Mouse (Mus musculus): ENCODE results near the gene Tac2.
"Not testable (repeated sequence)": the region's sequence is repeated elsewhere in the genome, so short reads cannot be mapped to it uniquely, and the experiment has no call there.

Gene Tac2

GRCm38 (mm10) chr10:127754566-127755166, 30.4 kb downstream of the Tac2 start:
- DNase-seq (ENCODE audit: inconsistent age in 2 of 2, low spot score in 1 of 2): peak; percentile 88 to 92

DNA sequence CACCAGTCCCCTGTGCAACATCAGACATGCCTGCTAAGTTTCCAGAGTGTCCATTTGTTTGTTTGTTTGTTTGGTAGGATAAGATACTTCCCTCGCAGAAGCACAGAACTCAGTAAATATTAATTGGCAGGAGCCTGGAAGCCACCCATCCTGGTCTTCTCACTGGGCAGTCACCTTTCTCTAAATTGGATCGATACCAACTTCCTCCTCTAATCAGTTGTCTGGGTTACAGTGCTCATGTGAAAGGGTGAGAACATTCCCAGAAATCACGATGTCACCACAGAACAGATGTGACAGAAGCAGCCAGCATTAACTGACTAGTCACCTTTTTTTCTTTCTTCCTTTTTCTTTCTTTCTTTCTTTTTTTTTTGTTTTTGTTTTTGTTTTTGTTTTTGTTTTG, 31.0 kb downstream of the Tac2 start:
- DNase-seq (ENCODE audit: inconsistent age in 2 of 2, low spot score in 1 of 2): no peak

- DNase-seq (ENCODE audit: inconsistent age in 2 of 2, low spot score in 1 of 2): peak; percentile 24 to 64
These were observed 31.6 kb downstream of the Tac2 start for GRCm38 (mm10) chr10:127755770-127756468.

- peak; percentile 69 to 89 for DNase-seq (ENCODE audit: inconsistent age in 2 of 2, low spot score in 1 of 2)
These were observed 35.2 kb downstream of the Tac2 start, which contains the start of the genes Rdh1 and Rdh16f1 for GRCm38 (mm10) chr10:127759181-127760110. Rdh1 (plus strand) TSS chr10:127759721. Rdh16f1 (plus strand) TSS chr10:127759787.

GRCm38 (mm10) chr10:127762926-127763325, 38.6 kb downstream of the Tac2 start:
- DNase-seq (ENCODE audit: inconsistent age in 2 of 2, low spot score in 1 of 2): not testable (repeated sequence)

GRCm38 (mm10) chr10:127763914-127764680, 39.8 kb downstream of the Tac2 start:
- peak in 1 of 2 experiments; percentile 40 for DNase-seq (ENCODE audit: inconsistent age in 2 of 2, low spot score in 1 of 2)

GRCm38 (mm10) chr10:127766564-127766963, 42.3 kb downstream of the Tac2 start:
- DNase-seq (ENCODE audit: inconsistent age in 2 of 2, low spot score in 1 of 2): no peak

- peak in 1 of 2 experiments; percentile 16 for DNase-seq (ENCODE audit: inconsistent age in 2 of 2, low spot score in 1 of 2)
These were observed 51.7 kb downstream of the Tac2 start, which contains the start of gene Rdh9 for GRCm38 (mm10) chr10:127776011-127776410. Rdh9 (plus strand) TSS chr10:127776386.

Data from adrenal gland, adult (tissue).